ENCODE assay signal across 8 mouse cellular contexts in genomic region chr16:21643621-21644041, GRCm38 (mm10). TPM values are rescaled to one million over a fixed set of nuclear protein-coding genes. Genes with fewer than 3 reads are reported as not detected.
DNase-seq lines count a peak whose midpoint lies in the region; ATAC-seq lines count a peak whose summit lies in the region.

No protein-coding gene starts in this region.

- DNase-seq in kidney, adult 9 months = peak; percentile 17
- DNase-seq in kidney, postnatal 4 days = no peak
- no peak for DNase-seq in embryonic facial prominence, embryonic 11.5 days (ENCODE audit: low spot score)
- DNase-seq in midbrain, embryonic 10.5 days (ENCODE audit: low spot score) = no peak
- no peak for DNase-seq in Muller cell, postnatal 12 days (ENCODE audit: inconsistent ontology term)
- no peak for DNase-seq in urinary bladder, postnatal 14 days (ENCODE audit: low spot score)
- no peak for DNase-seq in retina, postnatal 1 day

- H3K9me3 ChIP-seq in embryonic facial prominence, embryonic 11.5 days (replicated peaks; ENCODE audit: control insufficient read depth, low read length) = no peaks in the 10 kb centered on the region
- H3K9me3 ChIP-seq in heart, embryonic 16.5 days (replicated peaks; ENCODE audit: control insufficient read depth, low read length) = no peaks in the 10 kb centered on the region
- H3K9me3 ChIP-seq in midbrain, embryonic 10.5 days (replicated peaks) = no peaks in the 10 kb centered on the region

- H3K36me3 ChIP-seq in embryonic facial prominence, embryonic 11.5 days (replicated peaks; ENCODE audit: control insufficient read depth, insufficient read depth, low read depth, low read length) = no peaks in the 10 kb centered on the region
- peaks cover 2% of the 10 kb centered on the region; the same call in 1 of the 2 replicates for H3K36me3 ChIP-seq in heart, embryonic 16.5 days (ENCODE audit: control insufficient read depth, insufficient read depth)
- H3K36me3 ChIP-seq in midbrain, embryonic 10.5 days = peaks cover 30% of the 10 kb centered on the region

- no peak overlapping the region for H3K27ac ChIP-seq in embryonic facial prominence, embryonic 11.5 days (replicated peaks; ENCODE audit: low read depth, low read length)
- no peak overlapping the region for H3K27ac ChIP-seq in heart, embryonic 16.5 days (ENCODE audit: low read length)
- peak overlapping the region; percentile 81 for H3K27ac ChIP-seq in midbrain, embryonic 10.5 days (replicated peaks)

- no peak for ATAC-seq in embryonic facial prominence, embryonic 11.5 days (replicated peaks; ENCODE audit: insufficient number of reproducible peaks, low FRiP score, low TSS enrichment, low read depth)
- no peak for ATAC-seq in heart, embryonic 16.5 days (replicated peaks; ENCODE audit: extremely low read depth, insufficient read depth, low FRiP score)

- no peak overlapping the region for H3K4me3 ChIP-seq in embryonic facial prominence, embryonic 11.5 days (ENCODE audit: low read depth, low read length)
- H3K4me3 ChIP-seq in heart, embryonic 16.5 days (ENCODE audit: low read length) = no peak overlapping the region
- no peak overlapping the region for H3K4me3 ChIP-seq in midbrain, embryonic 10.5 days

- H3K27me3 ChIP-seq in embryonic facial prominence, embryonic 11.5 days (ENCODE audit: control insufficient read depth, insufficient read depth, low read length) = no peaks in the 10 kb centered on the region
- no peaks in the 10 kb centered on the region for H3K27me3 ChIP-seq in heart, embryonic 16.5 days (ENCODE audit: control insufficient read depth, insufficient read depth, low read length)
- no peaks in the 10 kb centered on the region for H3K27me3 ChIP-seq in midbrain, embryonic 10.5 days (ENCODE audit: low read depth, poor library complexity, severe bottlenecking)

- H3K9ac ChIP-seq in embryonic facial prominence, embryonic 11.5 days (replicated peaks; ENCODE audit: low read length) = peak overlapping the region; percentile 39
- H3K9ac ChIP-seq in heart, embryonic 16.5 days (ENCODE audit: low read length) = peak overlapping the region; percentile 16

- H3K4me2 ChIP-seq in embryonic facial prominence, embryonic 11.5 days (ENCODE audit: low read depth, low read length) = no peak overlapping the region
- no peak overlapping the region for H3K4me2 ChIP-seq in heart, embryonic 16.5 days (ENCODE audit: low read depth, low read length)

- 84% methylated on average over 2 of the region's 2 CpGs for WGBS in embryonic facial prominence, embryonic 11.5 days
- WGBS in heart, embryonic 16.5 days = 65% methylated on average over 2 of the region's 2 CpGs
- 76% methylated on average over 2 of the region's 2 CpGs for WGBS in midbrain, embryonic 10.5 days

- H3K4me1 ChIP-seq in embryonic facial prominence, embryonic 11.5 days (ENCODE audit: control insufficient read depth, insufficient read depth, low read length) = peaks cover 4% of the 10 kb centered on the region; the same call in 1 of the 2 replicates
- H3K4me1 ChIP-seq in heart, embryonic 16.5 days (ENCODE audit: control insufficient read depth, insufficient read depth, low read length) = peaks cover 36% of the 10 kb centered on the region
- peaks cover 29% of the 10 kb centered on the region for H3K4me1 ChIP-seq in midbrain, embryonic 10.5 days

RNA-seq across cellular contexts. Expression of gene 2510009E07Rik, which starts 50.8 kb away (rescaled TPM):
- polyA plus RNA-seq in embryonic facial prominence, embryonic 11.5 days (2014; fragmentation: Nextera tagmentation; extraction: Ambion mirVana) = 15.8 and 17.4 TPM in 2 replicates
- polyA plus RNA-seq in heart, embryonic 16.5 days (2015; fragmentation: Nextera tagmentation; extraction: Ambion mirVana) = 24.5 TPM in 2 replicates
- polyA plus RNA-seq in midbrain, embryonic 10.5 days (2016; fragmentation: Nextera tagmentation; extraction: Ambion mirVana) = 81.7 and 97.5 TPM in 2 replicates
